Mouse (Mus musculus): Measurements from ENCODE around the gene Alpl.

DNA sequence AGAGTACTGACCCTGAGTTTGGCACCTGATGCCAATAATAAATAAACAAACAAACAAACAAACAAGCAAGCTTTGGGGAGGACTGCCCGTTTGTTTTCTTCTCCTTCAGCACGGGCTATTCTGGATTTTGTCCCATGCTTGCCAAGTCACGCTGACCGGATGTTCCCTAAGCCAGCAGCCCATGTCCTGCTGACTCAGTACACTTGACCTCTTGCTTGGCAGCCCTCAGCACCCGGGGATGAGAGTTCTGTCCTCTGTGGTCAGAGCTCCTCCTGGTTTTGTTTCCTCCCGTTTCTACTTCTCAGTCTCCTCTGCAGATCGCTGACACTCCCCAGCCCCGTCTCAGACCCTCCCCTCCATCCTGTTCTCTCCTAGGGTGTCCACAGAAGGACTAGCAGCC, 41.6 kb upstream of the Alpl start:
- TF ChIP-seq CTCF (IDR thresholded peaks at IDR 0.05; ENCODE audit: extremely low read depth, insufficient read depth, insufficient read length, insufficient replicate concordance) (no peak), POLR2A (IDR thresholded peaks at IDR 0.05; ENCODE audit: low read depth, low read length) (no peak)

Data from spleen, adult 2 months (tissue).